Mouse (Mus musculus) limb, embryonic 12.5 days (tissue): ENCODE results near the gene Pdcd1. TPM values are rescaled to one million over a fixed set of nuclear protein-coding genes. Genes with fewer than 3 reads are reported as not detected.

Experiments used
- polyA plus RNA-seq: library from polyadenylated mRNA; unstranded; fragments of >200 nt; fragmentation: Nextera tagmentation; extraction: Ambion mirVana; gene quantifications from 2 replicates; pipeline ENCODE4 v1.2.1, GENCODE M21; 2016

Gene Pdcd1
- polyA plus RNA-seq, 1 experiment from 2014 or later: not detected

Other genes with a start within 250 kb of the Pdcd1 start
- 16.8 and 17.9 TPM in 2 replicates for gene Ing5, start 248.6 kb downstream of the Pdcd1 start, polyA plus RNA-seq
- gene D2hgdh, start 227.6 kb downstream of the Pdcd1 start, polyA plus RNA-seq: 16.2 and 17.9 TPM in 2 replicates
- gene Gal3st2, start 191.2 kb downstream of the Pdcd1 start, polyA plus RNA-seq: 0.31 and 0.64 TPM in 2 replicates
- not detected in 2 replicates for gene Gal3st2b, start 134.2 kb downstream of the Pdcd1 start, polyA plus RNA-seq
- not detected in 2 replicates for gene Gal3st2c, start 62.0 kb downstream of the Pdcd1 start, polyA plus RNA-seq
- not detected in 2 replicates for gene Neu4, start 32.1 kb downstream of the Pdcd1 start, polyA plus RNA-seq